Mouse (Mus musculus) testis, adult 2 months (tissue): ENCODE data around the gene Kcnq4.

Experiments
- CTCF ChIP-seq: fragments of 200-500 bp; IDR thresholded peaks from 2 replicates; pipeline ENCODE4 v1.5.1; 2012; ENCODE audit warnings: low read depth, mild to moderate bottlenecking, inconsistent platforms, low read length, moderate library complexity; ENCODE audit not compliant: control insufficient read depth, insufficient read depth, insufficient replicate concordance
- POLR2A ChIP-seq: fragments of 200-500 bp; IDR thresholded peaks from 2 replicates; pipeline ENCODE4 v1.6.1; 2012; ENCODE audit warnings: low read depth, mild to moderate bottlenecking, inconsistent platforms, low read length, moderate library complexity; ENCODE audit not compliant: control insufficient read depth

- no peak for TF ChIP-seq CTCF
- no peak for TF ChIP-seq POLR2A
Measured at GRCm38 (mm10) chr4:120664601-120665000, 83.8 kb downstream of the Kcnq4 start.
